Mouse (Mus musculus): Measurements from ENCODE around the gene Zfp827.

Zfp827 gene

DNA sequence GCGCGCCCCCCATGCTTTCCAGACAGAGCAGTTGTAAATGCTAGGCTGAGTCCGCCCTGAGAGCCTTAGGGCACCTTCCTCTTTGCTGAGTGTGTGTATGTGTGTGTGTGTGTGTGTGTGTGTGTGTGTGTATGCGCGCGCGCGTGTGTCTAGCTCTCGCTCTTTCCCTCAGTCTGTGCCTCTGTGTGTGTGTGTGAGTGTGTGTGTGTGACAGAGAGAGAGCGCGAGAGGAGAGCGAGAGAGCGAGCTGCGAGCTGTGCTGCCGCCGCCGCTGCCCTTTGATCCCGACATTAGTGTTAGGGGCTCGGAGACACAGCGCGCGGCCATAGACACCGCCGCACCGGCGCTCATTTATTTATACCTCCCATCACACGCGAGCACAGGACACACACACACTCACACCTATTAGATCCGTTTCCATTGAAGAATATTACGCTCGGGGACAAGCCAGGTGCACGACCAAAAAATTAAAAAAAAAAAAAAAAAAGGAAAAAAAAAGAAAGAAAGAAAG is at the start of gene Zfp827:
Zfp827 (plus strand) TSS at position 461 of the 511 bp plus-strand sequence.
- peak; percentile 84 for DNase-seq (ENCODE audit: low read depth, low spot score)

DNA sequence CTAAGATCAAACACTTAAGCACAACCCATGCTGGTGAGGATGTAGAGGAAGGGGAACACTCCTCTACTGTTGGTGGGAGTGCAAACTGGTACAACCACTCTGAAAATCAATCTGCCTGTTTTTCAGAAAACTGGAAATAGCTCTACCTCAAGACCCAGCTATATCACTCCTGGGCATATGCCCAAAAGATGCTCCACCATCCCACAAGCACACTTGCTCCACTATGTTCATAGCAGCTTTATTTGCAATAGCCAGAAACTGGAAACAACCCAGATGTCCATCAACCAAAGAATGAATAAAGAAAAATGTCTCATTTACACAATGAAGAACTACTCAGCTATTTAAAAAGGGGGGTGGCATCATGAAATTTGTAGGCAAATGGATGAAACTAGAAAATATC is 23.9 kb upstream of the Zfp827 start:
- DNase-seq (ENCODE audit: low read depth, low spot score), result no peak

DNA sequence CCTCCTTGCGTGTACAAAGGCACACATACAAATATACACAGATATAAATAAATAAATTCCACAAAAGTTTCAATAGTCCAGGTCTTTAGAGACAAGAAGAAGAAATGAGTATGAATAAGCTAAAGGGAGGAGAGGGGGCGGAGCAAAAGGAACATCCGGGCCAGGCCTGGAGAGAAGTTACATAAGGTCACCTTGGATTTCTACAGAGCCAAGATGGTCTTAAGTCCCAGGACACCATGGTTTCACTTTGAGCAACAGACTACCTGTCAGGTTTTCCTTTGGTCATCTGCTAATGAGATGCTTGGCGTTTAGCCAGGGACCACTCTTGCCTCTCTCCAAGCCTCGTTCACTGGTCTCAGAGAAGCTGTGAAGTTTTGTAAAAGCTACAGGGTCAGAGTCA is 13.2 kb upstream of the Zfp827 start:
- DNase-seq (ENCODE audit: low read depth, low spot score), result peak; percentile 74

DNA sequence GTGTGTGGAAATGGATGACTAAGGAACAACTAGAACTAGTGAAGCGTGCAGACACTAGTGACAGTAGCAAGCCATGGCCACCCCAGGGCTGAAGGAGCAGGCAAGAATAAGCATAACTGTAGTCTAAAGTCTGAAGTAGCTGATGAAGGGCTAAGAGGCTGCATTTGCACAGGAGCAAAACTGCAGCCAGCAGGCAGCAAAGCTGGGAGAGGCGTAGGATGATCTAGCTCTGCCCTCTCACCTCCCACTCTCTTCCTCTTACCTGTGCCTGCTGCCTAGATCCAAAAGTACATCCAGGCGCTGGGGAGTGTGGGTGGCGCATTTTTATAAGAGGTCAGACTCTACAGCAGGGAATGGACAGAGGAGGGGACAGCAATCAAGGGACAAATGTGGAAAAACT is 12.2 kb upstream of the Zfp827 start:
- DNase-seq (ENCODE audit: low read depth, low spot score), result no peak

DNA sequence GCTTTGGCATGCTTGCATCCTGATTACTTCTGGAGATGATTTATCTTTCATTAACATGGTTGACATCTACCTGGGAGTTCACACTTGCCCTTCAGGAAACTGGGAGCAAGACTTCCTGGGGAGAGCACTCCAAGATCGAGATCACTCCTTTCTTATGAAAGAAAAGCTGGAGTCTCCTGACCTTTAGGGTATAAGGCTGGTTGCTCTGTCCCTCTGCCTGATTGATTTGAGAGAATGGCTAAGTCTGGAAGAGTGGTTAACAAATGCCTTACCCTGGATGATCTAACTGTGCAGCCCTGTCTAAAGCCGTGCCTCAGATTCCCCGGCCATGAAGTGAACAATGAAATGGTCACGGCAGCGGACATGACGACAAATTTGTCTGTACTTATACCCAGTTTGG is 11.7 kb upstream of the Zfp827 start:
- DNase-seq (ENCODE audit: low read depth, low spot score), result peak; percentile 54

DNA sequence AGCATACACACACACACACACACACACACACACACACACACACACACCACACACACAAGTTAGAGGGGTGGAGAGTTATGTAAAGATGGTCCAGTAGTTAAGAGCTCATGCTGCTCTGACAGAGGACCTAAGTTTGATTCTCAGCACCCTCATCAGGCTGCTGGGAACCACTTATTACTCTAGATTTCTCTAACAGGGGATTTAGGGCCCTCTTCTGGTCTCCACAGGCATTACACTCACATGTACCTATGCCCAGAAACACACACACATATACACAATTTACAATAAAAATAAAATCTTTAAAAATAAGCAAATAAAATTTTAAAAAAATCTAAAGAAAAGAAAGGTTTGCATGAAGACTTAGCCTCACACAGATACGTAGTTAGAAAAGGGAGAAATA is 4.3 kb upstream of the Zfp827 start:
- peak; percentile 67 for DNase-seq (ENCODE audit: low read depth, low spot score)

DNA sequence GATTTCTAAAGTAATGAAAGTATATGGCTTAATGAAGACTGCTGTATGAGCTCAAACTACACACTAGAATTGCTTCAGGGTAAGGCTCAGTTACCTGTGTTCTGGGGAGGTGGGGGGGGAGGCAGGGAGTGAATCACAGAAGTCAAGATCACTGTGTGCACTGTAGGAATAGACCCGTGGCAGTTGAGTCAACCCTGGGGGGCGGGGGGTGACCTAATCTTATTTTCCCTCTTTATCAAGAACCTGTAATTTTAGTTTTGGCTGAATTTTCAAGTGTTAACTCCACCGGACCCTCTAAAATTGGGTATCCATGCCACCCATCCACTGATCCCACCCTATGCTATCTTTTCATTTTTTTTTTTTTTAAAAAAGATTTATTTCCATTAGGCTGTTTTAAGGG is 918 bp upstream of the Zfp827 start:
- DNase-seq (ENCODE audit: low read depth, low spot score), result no peak

DNA sequence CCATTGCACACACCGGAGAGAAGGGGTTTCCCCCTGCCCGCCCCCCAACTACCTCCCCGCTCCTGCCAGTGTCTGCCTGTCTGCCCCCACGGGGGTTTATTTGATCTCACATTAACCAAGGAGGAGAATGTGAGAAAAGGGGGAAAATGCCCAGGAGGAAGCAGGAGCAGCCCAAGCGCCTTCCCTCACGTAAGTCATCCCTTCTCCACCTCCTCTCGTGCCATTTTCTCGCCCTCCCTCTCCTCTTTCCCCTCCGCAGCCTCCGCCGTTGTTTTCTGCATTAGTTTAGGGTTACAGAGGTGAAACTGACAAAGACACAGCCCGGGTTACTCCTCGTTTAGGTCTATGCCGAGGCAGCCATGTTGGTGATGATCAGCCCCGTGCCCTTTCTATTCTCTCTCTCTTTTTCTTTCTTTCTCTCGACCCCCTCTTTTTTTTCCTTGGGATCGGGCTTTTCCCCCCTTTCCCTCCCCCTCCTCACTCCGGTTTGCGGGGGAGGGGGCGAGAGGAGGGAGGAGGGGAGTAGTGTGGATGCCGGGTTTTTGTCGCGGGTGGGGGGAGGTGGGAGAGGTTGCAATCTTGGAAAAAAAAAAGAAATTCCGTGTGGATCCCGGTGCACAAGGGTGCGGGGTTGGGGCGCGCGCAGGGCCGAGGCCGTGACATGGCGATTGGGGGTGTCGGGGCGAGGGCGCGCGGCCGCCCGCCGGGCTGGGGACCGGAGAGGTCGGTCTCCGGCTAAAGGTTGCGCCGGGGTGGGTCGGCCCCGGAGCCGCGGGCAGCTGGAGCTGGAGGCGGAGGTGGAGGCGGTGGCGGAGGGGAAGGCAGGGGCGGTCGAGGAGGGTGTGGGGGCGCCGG is 531 bp downstream of the Zfp827 start:
- peak; percentile 57 for DNase-seq (ENCODE audit: low read depth, low spot score)

DNA sequence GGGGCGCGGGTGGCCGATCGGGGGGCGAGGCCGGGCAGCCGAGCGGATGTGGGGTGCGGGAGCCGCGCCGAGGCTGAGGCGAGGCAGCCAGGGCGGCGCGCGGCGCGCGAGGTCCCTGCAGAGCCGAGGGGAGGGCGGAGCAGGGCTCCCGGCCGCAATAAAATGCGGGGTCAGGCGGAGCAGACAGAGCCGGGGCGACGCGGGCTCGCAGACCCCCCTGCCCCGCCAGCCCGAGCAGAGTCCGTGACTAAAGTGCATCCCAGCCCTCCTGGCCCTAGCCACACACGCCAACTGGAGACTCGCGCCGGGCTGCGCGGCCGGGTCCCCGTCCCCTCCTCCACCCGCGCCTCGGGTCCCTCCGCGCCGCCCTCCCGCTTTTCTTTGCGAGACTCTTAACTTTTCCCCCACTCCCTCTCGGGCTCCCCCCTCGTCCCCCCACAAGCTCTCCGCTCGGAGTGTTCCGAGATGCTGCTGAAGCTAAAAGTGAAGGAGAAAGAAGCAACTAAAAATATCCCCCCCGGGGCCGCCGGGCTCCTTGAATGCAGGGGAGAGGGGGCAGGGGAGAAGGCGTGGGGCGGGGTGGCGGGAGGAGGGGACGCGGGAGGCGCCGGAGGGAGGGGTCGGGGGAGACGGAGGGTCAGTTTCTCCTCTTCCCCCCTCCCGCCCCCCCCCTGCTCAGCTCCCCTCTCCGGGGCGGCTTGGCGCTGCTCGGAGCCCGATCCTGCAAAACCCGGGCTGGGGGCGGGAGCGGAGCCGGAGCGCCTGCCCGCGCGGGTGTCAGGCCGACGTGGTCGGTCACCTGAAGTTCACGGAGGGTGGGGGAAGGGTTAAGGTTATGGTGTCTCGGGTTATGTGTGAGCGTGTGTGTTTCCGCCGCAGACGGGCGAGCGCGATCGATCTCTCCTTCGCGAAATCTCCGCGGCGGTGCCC is 1.4 kb downstream of the Zfp827 start:
- peak; percentile 84 for DNase-seq (ENCODE audit: low read depth, low spot score)

DNA sequence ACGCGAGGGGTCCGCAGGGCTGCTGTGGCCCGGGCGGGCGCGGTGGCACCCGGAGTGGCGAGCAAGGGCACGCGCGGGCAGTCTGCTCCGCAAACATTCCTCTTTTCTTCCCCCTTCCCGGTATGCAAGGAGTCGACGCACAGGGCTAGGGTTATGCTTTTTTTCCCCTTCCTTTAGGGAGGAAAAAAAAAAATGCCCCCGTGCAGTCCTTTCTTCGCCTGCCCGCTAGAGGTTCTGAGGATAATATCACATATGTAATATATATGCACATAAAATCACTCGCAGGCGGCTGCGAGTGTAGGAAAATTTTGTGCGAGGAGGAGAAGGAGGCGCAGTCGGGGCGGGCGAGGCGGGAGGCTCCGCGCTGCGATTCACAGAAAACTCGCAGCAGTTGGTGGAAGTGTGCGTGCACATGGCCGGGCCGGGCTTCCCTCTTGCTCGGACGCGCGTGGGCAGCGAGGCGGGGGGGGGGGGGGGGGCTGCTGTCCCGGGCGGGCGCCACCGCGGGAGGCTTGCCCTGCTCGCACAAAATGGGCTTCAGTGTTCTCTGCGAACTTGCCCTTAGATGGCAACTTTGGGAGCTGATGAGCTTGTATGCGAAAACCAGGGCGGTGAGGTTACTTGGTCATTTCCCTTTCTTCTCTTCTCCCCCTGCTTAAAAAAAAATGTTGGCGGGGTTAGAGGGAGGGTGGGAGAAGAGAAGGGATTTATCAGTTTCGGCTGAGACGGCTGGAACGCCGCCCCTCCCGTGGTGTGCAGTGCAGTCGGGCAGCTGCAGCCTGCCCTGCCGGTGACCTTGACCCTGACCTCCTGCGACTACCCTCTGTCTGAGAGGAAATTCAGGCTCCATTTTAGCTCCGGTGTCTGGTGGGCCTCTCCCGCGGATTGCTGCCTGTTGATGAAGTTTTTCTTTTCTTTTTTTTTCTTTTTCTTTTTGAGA is 2.4 kb downstream of the Zfp827 start:
- DNase-seq (ENCODE audit: low read depth, low spot score), result peak; percentile 92

DNA sequence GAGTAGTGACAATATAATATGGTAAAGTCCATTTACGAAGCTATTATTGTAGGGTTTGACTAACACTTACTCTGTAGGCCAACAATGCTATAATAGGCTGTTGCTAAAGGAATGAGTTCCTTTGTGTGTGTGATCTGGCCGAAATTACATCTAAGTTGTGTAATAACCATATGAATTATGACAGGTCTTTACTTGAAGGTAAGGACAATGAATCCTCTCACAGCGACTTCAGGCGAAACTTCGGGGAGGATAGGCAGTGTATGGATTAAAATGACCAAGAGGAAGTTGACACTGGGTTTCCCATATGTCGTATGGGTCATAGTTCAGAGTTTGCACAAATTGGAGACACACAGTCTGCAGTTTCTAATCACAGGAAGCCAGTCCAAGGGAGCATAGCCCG is 9.3 kb downstream of the Zfp827 start:
- no peak for DNase-seq (ENCODE audit: low read depth, low spot score)

DNA sequence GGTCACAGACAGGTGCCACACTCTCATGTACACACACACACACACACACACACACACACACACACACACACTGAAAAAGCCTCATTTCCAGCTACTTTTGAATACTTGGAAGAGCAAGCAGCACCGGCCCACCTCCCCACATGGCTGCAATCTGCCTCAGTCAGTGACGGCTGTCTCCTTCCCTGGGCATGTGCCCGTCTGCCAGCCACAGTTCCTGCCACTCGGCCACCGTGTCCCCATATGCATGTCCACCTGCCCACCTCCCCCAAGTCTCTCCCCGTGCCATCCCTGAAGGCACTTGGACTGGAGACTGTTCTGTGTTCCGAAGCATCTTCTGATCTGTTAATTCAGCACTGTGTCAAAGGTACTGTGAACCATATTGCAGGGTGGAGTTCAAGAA is 9.8 kb downstream of the Zfp827 start:
- no peak for DNase-seq (ENCODE audit: low read depth, low spot score)

DNA sequence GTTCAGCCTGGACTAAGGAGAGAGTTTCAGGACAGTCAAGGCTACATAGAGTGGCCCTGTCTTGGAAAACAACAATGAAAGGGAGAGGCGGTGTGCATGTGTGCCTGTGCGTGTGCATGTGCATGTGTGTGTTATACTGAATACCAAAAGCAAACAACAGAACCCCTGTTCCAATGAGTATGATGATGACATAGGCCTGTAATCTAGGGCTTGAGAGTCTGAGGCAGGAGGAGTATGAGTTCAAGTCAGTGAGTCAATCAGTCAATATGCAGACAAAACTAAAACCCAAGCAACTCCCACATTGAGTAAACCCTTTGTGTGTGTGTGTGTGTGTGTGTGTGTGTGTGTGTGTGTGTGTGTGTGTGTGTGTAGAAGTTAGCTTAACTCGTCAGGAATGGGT is 13.2 kb downstream of the Zfp827 start:
- DNase-seq (ENCODE audit: low read depth, low spot score), result no peak

DNA sequence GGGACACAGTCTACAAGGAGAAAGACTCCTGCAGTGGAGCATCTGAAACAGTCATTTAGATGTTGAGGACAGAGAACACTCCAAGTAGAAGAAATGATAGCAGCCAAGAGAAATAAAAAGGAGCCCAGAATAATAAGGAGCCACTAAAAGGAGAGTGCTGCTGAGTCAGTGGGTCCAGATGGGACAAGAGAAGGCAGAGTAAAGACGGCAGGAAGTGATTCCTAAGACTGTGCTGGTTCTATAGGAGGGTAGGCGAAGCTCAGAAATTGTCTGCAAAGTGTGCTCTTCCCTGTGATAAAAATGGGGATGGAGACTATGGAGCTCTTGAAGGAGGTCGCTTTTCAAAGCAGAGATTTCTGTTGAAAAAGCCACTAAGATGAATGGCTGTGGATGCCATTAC is 14.0 kb downstream of the Zfp827 start:
- DNase-seq (ENCODE audit: low read depth, low spot score), result no peak

DNA sequence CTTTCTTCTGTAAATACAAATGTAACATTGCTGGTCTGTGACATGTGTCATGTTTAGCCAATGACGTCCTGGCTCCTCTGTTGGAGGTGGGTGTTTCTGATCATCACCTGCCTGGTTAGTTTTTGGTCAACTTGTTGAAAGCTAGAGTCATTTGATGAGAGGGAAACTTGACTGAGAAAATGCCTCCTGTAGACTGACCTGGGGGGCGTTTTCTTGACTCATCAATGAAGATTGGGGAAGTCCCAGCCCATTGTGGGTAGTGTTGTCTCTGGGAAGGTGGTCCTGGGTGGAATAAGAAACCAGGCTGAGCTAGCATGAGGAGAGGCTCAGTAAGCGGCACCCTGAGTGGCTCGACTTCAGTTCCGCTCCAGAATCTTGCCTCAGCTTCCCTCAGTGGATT is 16.4 kb downstream of the Zfp827 start:
- no peak for DNase-seq (ENCODE audit: low read depth, low spot score)

DNA sequence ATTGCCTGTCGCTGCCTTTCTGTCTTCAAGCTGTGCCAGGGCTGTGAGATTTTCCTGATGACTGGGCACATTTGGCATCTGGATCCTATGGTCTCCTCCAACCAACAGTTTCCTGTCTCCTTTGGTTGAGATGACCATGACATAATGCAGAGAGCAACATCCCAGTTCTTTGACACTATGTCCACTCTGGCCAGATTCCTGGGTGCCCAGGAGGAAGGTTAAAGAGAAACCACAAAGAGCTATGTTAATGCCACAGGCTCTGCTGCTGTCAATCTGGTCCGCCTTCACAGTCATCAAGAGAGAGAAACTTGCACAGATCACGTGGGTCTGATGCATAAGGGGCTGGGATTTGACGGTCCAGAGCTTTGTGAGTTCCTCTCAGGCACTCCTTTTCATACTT is 18.4 kb downstream of the Zfp827 start:
- DNase-seq (ENCODE audit: low read depth, low spot score), result no peak

DNA sequence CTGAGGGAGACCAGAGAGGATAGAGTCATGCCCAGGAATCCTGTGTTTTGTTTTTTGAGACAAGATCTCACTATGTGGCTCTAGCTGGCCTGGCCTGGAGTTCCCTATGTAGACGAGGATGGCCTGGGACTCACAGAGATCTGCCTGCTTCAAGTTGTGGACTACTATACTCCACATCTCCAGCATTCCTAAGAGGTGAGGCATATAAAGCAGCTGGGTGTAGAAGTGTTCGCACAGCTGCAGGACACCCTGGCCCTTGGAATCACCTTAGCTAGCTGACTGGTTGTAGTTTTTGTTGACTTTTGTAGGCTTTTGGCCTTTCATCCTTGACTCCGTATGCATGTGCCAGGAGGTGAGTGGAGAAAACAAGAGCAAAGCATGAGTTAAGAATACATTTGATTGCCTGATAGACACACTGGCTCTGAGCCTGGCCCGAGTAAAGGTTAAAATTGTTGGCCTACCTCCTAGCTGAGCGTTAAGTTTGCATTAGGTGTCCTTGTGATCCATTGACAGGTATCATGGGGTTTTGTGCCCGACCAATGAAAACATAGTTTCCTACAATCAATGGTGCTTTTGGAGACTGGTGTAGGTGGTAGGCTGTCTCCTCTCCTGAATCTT is 20.3 kb downstream of the Zfp827 start:
- no peak for DNase-seq (ENCODE audit: low read depth, low spot score)

DNA sequence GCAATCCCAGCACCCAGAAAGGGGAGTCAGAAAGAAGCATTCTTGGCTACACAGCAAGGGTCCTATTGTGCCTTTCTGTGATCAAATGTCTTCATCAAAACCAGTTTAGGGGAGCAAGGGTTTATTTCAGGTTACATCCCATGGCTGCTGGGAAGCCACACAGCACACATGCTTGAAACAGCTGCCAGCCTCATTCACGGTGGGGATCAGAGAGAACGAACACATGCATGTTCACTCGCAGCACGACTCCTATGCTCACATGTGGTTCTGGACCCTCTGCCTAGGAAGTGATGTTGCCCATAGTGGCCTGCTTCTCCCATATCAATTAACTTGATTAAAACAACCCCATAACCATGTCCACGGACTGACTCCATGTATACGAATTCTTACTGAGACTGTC is 26.0 kb downstream of the Zfp827 start:
- no peak for DNase-seq (ENCODE audit: low read depth, low spot score)

DNA sequence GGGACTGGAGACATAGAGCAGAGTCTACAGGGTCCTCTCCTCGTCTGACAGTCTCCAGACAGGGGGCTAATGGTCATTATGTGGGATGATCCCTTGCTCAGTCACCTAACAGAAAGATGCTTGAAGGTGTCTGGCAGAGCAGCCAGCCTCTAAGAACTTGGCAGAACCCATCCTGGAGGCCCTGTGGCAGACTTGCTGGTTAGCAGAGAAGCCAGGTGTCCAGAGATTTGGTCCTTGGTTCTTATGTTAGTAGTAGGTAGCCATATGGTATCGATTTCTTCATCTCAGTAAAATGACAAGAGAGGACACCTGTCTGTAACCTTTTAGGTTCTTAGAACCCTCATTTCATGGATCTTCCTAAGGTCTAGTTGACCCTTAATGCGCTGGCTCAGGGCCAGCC is 28.9 kb downstream of the Zfp827 start:
- DNase-seq (ENCODE audit: low read depth, low spot score), result no peak

DNA sequence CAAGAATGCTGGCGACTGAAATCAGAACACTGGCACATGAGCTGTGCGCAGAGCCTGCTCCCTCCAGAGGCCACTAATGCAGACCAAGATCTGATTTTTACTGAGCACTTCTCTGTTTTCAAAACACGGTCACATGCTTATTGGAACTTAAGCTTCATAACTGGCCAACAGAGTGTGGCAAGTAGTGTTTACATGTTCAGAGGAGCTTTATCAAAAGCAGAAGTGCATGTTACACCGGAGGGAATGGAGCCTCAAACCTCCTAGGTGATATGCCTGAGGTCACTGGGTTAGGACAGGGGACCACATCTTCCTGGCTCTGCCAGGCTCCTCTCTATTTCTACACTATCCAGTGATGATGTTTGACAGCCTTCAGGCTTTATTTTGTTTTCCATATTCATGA is 31.1 kb downstream of the Zfp827 start:
- DNase-seq (ENCODE audit: low read depth, low spot score), result no peak

Data from R1 (cell line).